20 mouse cellular contexts compared by ENCODE assay signal in the genomic region with DNA sequence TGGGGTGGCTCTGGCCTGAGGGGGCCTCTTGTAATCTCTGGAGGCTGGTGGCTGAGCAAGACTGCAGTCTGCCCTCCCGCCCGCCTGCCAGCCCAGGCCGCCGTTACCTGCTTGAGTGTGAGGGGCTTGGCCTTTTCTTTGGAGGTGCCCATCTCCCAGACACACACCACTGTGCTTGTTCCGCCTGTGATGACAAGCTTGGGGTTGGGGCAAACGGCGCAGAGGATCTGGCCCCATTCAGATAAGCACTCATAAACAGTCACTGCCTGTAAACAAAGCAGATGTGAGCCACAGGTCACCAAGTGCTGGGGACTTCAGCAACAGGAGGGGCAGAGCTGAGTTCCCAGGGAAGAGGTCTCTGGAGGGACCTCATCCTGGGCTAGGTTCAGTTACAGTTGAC.
DNase-seq lines count a peak whose midpoint lies in the region; ATAC-seq and TF ChIP-seq lines count a peak whose summit lies in the region.
"Had no signal": no experiment of that assay in that cellular context is flagged by ENCODE, and none has a peak within 500 bp of the region (broad histone marks: within the 10 kb centered on the region; RNA-seq: fewer than 3 reads in every experiment).

No protein-coding gene starts in this region.

- ATAC-seq in liver, embryonic 11.5 days (replicated peaks; ENCODE audit: low FRiP score): peak; percentile 66
- peak; percentile 46; the same call in 1 of the 2 replicates for ATAC-seq in liver, embryonic 15.5 days (ENCODE audit: insufficient read depth)
- ATAC-seq in megakaryocyte-erythroid progenitor cell, adult 5-6 weeks (replicated peaks; ENCODE audit: low FRiP score, low TSS enrichment, poor library complexity, severe bottlenecking): peak; percentile 82
- ATAC-seq: forebrain, embryonic 15.5 days; hindbrain, postnatal 0 days had no signal

- H3K27ac ChIP-seq in testis, adult 2 months (ENCODE audit: control insufficient read depth, insufficient read depth, low read depth, low read length): peak overlapping the region; percentile 94
- 0 out of 2 replicates have a peak overlapping the region, but pooled peaks have one; percentile 13 for H3K27ac ChIP-seq in liver, embryonic 11.5 days (ENCODE audit: low read depth, low read length)
- H3K27ac ChIP-seq in liver, embryonic 15.5 days (replicated peaks): no peak overlapping the region
- H3K27ac ChIP-seq in thymus, adult 2 months (ENCODE audit: control insufficient read depth, insufficient read depth, low read length): no peak overlapping the region
- H3K27ac ChIP-seq: embryonic facial prominence, embryonic 10.5 days; forebrain, embryonic 15.5 days; heart, embryonic 10.5 days; hindbrain, embryonic 13.5 days; hindbrain, postnatal 0 days had no signal

- H3K36me3 ChIP-seq in testis, adult 2 months (ENCODE audit: control insufficient read depth, insufficient read depth, low read length): peaks cover 12% of the 10 kb centered on the region
- peaks cover 61% of the 10 kb centered on the region for H3K36me3 ChIP-seq in liver, embryonic 11.5 days (ENCODE audit: control insufficient read depth, insufficient read depth, low read length)
- peaks cover 94% of the 10 kb centered on the region for H3K36me3 ChIP-seq in liver, embryonic 15.5 days (replicated peaks)
- H3K36me3 ChIP-seq in thymus, adult 2 months (ENCODE audit: control insufficient read depth, insufficient read depth, low read length): no peaks in the 10 kb centered on the region
- H3K36me3 ChIP-seq: G1E had no signal

- no peaks in the 10 kb centered on the region for H3K9me3 ChIP-seq in liver, embryonic 11.5 days (ENCODE audit: control insufficient read depth, low read length)
- H3K9me3 ChIP-seq in liver, embryonic 15.5 days (replicated peaks): no peaks in the 10 kb centered on the region
- H3K9me3 ChIP-seq: embryonic facial prominence, embryonic 10.5 days; forebrain, embryonic 15.5 days; heart, embryonic 10.5 days; hindbrain, embryonic 13.5 days had no signal

- no peak for TF ChIP-seq CTCF in testis, adult 2 months (IDR thresholded peaks at IDR 0.05; ENCODE audit: control insufficient read depth, insufficient read depth, insufficient replicate concordance, low read depth, low read length)
- no peak for TF ChIP-seq CTCF in thymus, adult 2 months (IDR thresholded peaks at IDR 0.05; ENCODE audit: borderline replicate concordance, control insufficient read depth, extremely low read depth, insufficient read depth, low read length, poor library complexity)

- no peak overlapping the region for H3K4me2 ChIP-seq in liver, embryonic 11.5 days
- H3K4me2 ChIP-seq in liver, embryonic 15.5 days: no peak overlapping the region
- H3K4me2 ChIP-seq: forebrain, embryonic 15.5 days; hindbrain, embryonic 13.5 days had no signal

- H3K4me3 ChIP-seq in testis, adult 2 months (ENCODE audit: control insufficient read depth, low read depth, low read length): peak overlapping the region; percentile 79
- no peak overlapping the region for H3K4me3 ChIP-seq in liver, embryonic 11.5 days (ENCODE audit: low read depth, low read length)
- H3K4me3 ChIP-seq in liver, embryonic 15.5 days (replicated peaks): no peak overlapping the region
- H3K4me3 ChIP-seq in thymus, adult 2 months (ENCODE audit: control insufficient read depth, insufficient read depth, low read length): no peak overlapping the region
- H3K4me3 ChIP-seq: embryonic facial prominence, embryonic 10.5 days; forebrain, embryonic 15.5 days; heart, embryonic 10.5 days; hindbrain, embryonic 13.5 days had no signal

- DNase-seq in testis, postnatal 14 days (ENCODE audit: low spot score): no peak
- DNase-seq in liver, embryonic 11.5 days (ENCODE audit: low spot score): no peak
- no peak for DNase-seq in cerebellum, adult 11 months
- DNase-seq in thymus, adult 2 months: no peak
- no peak for DNase-seq in frontal cortex, postnatal 25 days (ENCODE audit: low spot score in 2 of 2)
- DNase-seq: adrenal gland, postnatal 14 days; cerebellum, adult 18-20 months; cerebellum, adult 9-11 months; cerebellum, postnatal 36 days; gastrocnemius, postnatal 14 days; heart, postnatal 10 days had no signal

- TF ChIP-seq POLR2A in testis, adult 2 months (IDR thresholded peaks at IDR 0.05; ENCODE audit: control insufficient read depth, low read depth, low read length): no peak; the same call in none of the 2 replicates
- no peak for TF ChIP-seq POLR2A in thymus, adult 2 months (IDR thresholded peaks at IDR 0.05; ENCODE audit: control insufficient read depth, extremely low read depth, insufficient read depth, low read length, poor library complexity)

- no peak overlapping the region for H3K9ac ChIP-seq in liver, embryonic 11.5 days (ENCODE audit: low read depth, low read length)
- no peak overlapping the region for H3K9ac ChIP-seq in liver, embryonic 15.5 days
- H3K9ac ChIP-seq: forebrain, embryonic 15.5 days; hindbrain, embryonic 13.5 days had no signal

- H3K27me3 ChIP-seq in testis, adult 2 months (ENCODE audit: control insufficient read depth, insufficient read depth, low read length): no peaks in the 10 kb centered on the region
- no peaks in the 10 kb centered on the region for H3K27me3 ChIP-seq in liver, embryonic 11.5 days (replicated peaks; ENCODE audit: control insufficient read depth, insufficient read depth, low read length)
- no peaks in the 10 kb centered on the region for H3K27me3 ChIP-seq in liver, embryonic 15.5 days
- no peaks in the 10 kb centered on the region for H3K27me3 ChIP-seq in thymus, adult 2 months (ENCODE audit: control insufficient read depth, insufficient read depth, low read length)
- H3K27me3 ChIP-seq: forebrain, embryonic 15.5 days; hindbrain, embryonic 13.5 days had no signal

- peaks cover 5% of the 10 kb centered on the region for H3K4me1 ChIP-seq in testis, adult 2 months (ENCODE audit: control insufficient read depth, insufficient read depth, low read length)
- peaks cover 7% of the 10 kb centered on the region for H3K4me1 ChIP-seq in liver, embryonic 11.5 days (replicated peaks; ENCODE audit: control insufficient read depth, insufficient read depth, low read length)
- peaks cover 11% of the 10 kb centered on the region for H3K4me1 ChIP-seq in liver, embryonic 15.5 days (replicated peaks)
- H3K4me1 ChIP-seq in thymus, adult 2 months (replicated peaks; ENCODE audit: control insufficient read depth, insufficient read depth, low read length): no peaks in the 10 kb centered on the region
- H3K4me1 ChIP-seq: embryonic facial prominence, embryonic 10.5 days; forebrain, embryonic 15.5 days; heart, embryonic 10.5 days; hindbrain, embryonic 13.5 days had no signal

- WGBS in liver, embryonic 11.5 days: 62% methylated on average over 7 of the region's 7 CpGs
- WGBS in liver, embryonic 15.5 days (ENCODE audit: insufficient replicate concordance): 35% methylated on average over 7 of the region's 7 CpGs
- 97% methylated on average over 7 of the region's 7 CpGs for WGBS in thymus, adult 2 months

Comparison
In these comparisons a context has a peak if more than half of its experiments do, and no peak if none do; other contexts are left out.
1. H3K27ac ChIP-seq: peak in testis, adult 2 months (single experiment) and liver, embryonic 11.5 days (single experiment); none in liver, embryonic 15.5 days (single experiment) and thymus, adult 2 months (single experiment).
2. Peak in every context shown above with its lines, with median percentiles within 50 percentile points of each other: ATAC-seq.